Mouse (Mus musculus): ENCODE measurements around the gene Gm1043. TPM values are rescaled to one million over a fixed set of nuclear protein-coding genes. Genes with fewer than 3 reads are reported as not detected.

Gene Gm1043
- total RNA-seq, 2 experiments from 2014 or later, result 16.5 to 18.4 TPM

- DNase-seq (ENCODE audit: low spot score in 2 of 2), result no peak
Observed at GRCm38 (mm10) chr5:37066703-37067568, 18.2 kb upstream of the Gm1043 start.

GRCm38 (mm10) chr5:37073660-37074059 is 11.5 kb upstream of the Gm1043 start:
- DNase-seq (ENCODE audit: low spot score in 2 of 2), result no peak

GRCm38 (mm10) chr5:37076692-37077329 is 8.4 kb upstream of the Gm1043 start:
- DNase-seq (ENCODE audit: low spot score in 2 of 2), result no peak

GRCm38 (mm10) chr5:37077330-37077698 is 7.9 kb upstream of the Gm1043 start:
- DNase-seq (ENCODE audit: low spot score in 2 of 2), result no peak

- DNase-seq (ENCODE audit: low spot score in 2 of 2), result no peak
Observed at GRCm38 (mm10) chr5:37079484-37079883, 5.7 kb upstream of the Gm1043 start.

GRCm38 (mm10) chr5:37080601-37081000 is 4.6 kb upstream of the Gm1043 start:
- DNase-seq (ENCODE audit: low spot score in 2 of 2), result no peak

- DNase-seq (ENCODE audit: low spot score in 2 of 2), result peak; percentile 67 to 77
Observed at GRCm38 (mm10) chr5:37082420-37082819, 2.8 kb upstream of the Gm1043 start.

GRCm38 (mm10) chr5:37083209-37083770 is 1.9 kb upstream of the Gm1043 start:
- DNase-seq (ENCODE audit: low spot score in 2 of 2), result no peak

GRCm38 (mm10) chr5:37083850-37084249 is 1.3 kb upstream of the Gm1043 start:
- no peak for DNase-seq (ENCODE audit: low spot score in 2 of 2)

- no peak for DNase-seq (ENCODE audit: low spot score in 2 of 2)
Observed at GRCm38 (mm10) chr5:37085918-37086317, 748 bp downstream of the Gm1043 start.

GRCm38 (mm10) chr5:37087786-37088185 is 2.6 kb downstream of the Gm1043 start:
- DNase-seq (ENCODE audit: low spot score in 2 of 2), result no peak

- no peak for DNase-seq (ENCODE audit: low spot score in 2 of 2)
Observed at GRCm38 (mm10) chr5:37088342-37089108, 3.4 kb downstream of the Gm1043 start.

- DNase-seq (ENCODE audit: low spot score in 2 of 2), result no peak
Observed at GRCm38 (mm10) chr5:37091171-37091628, 6.0 kb downstream of the Gm1043 start.

- DNase-seq (ENCODE audit: low spot score in 2 of 2), result no peak
Observed at GRCm38 (mm10) chr5:37094941-37095340, 9.8 kb downstream of the Gm1043 start.

GRCm38 (mm10) chr5:37097591-37097990 is 12.4 kb downstream of the Gm1043 start:
- no peak for DNase-seq (ENCODE audit: low spot score in 2 of 2)

GRCm38 (mm10) chr5:37100813-37101212 is 15.6 kb downstream of the Gm1043 start:
- DNase-seq (ENCODE audit: low spot score in 2 of 2), result no peak

- DNase-seq (ENCODE audit: low spot score in 2 of 2), result no peak
Observed at GRCm38 (mm10) chr5:37101631-37102030, 16.5 kb downstream of the Gm1043 start.

GRCm38 (mm10) chr5:37102056-37102455 is 16.9 kb downstream of the Gm1043 start:
- no peak for DNase-seq (ENCODE audit: low spot score in 2 of 2)

- DNase-seq (ENCODE audit: low spot score in 2 of 2), result no peak
Observed at GRCm38 (mm10) chr5:37105531-37106456, 20.6 kb downstream of the Gm1043 start.

- DNase-seq (ENCODE audit: low spot score in 2 of 2), result no peak
Observed at GRCm38 (mm10) chr5:37107111-37107510, 21.9 kb downstream of the Gm1043 start.

Data from layer of hippocampus, postnatal 10 days (tissue).